33 mouse cellular contexts compared by ENCODE assay signal in genomic region chr14:41151220-41151898, GRCm38 (mm10). TPM values are rescaled to one million over a fixed set of nuclear protein-coding genes. Genes with fewer than 3 reads are reported as not detected.
DNase-seq lines count a peak whose midpoint lies in the region; ATAC-seq and TF ChIP-seq lines count a peak whose summit lies in the region.
"Had no signal": no experiment of that assay in that cellular context is flagged by ENCODE, and none has a peak within 500 bp of the region (broad histone marks: within the 10 kb centered on the region; RNA-seq: fewer than 3 reads in every experiment).

TSS of gene Mbl1 (plus strand) at chr14:41151458.

- peaks cover 13% of the 10 kb centered on the region for H3K79me2 ChIP-seq in liver, adult 2 months (ENCODE audit: control insufficient read depth, insufficient read depth, low read length)

- H3K27me3 ChIP-seq in liver, adult 2 months (ENCODE audit: control insufficient read depth, insufficient read depth, low read length): no peaks in the 10 kb centered on the region
- H3K27me3 ChIP-seq in liver, embryonic 16.5 days (ENCODE audit: control insufficient read depth, insufficient read depth, low read depth, low read length): no peaks in the 10 kb centered on the region
- H3K27me3 ChIP-seq: CH12.LX; embryonic facial prominence, embryonic 13.5 days; forebrain, embryonic 15.5 days; heart, embryonic 13.5 days; limb, embryonic 12.5 days; midbrain, embryonic 12.5 days; neural tube, embryonic 15.5 days had no signal

- H3K9ac ChIP-seq in liver, adult 2 months (ENCODE audit: low read depth, low read length): peak within 1 kb of the TSS; percentile 72
- no peak within 1 kb of the TSS; the same call in 1 of the 2 replicates for H3K9ac ChIP-seq in liver, embryonic 16.5 days (ENCODE audit: low read depth, low read length)
- H3K9ac ChIP-seq: embryonic facial prominence, embryonic 13.5 days; forebrain, embryonic 15.5 days; heart, embryonic 13.5 days; limb, embryonic 12.5 days; lung, embryonic 14.5 days; midbrain, embryonic 12.5 days; neural tube, embryonic 15.5 days had no signal

- H3K4me1 ChIP-seq in liver, adult 2 months (ENCODE audit: control insufficient read depth, insufficient read depth, low read length): peaks cover 15% of the 10 kb centered on the region
- no peaks in the 10 kb centered on the region for H3K4me1 ChIP-seq in liver, embryonic 16.5 days (ENCODE audit: control insufficient read depth, low read depth, low read length)
- H3K4me1 ChIP-seq: embryonic facial prominence, embryonic 13.5 days; forebrain, embryonic 15.5 days; heart, embryonic 13.5 days; limb, embryonic 12.5 days; midbrain, embryonic 12.5 days; neural tube, embryonic 15.5 days had no signal

- H3K9me3 ChIP-seq in liver, embryonic 16.5 days (replicated peaks; ENCODE audit: control insufficient read depth, low read length): no peaks in the 10 kb centered on the region
- H3K9me3 ChIP-seq: embryonic facial prominence, embryonic 13.5 days; forebrain, embryonic 15.5 days; G1E; heart, embryonic 13.5 days; limb, embryonic 12.5 days; midbrain, embryonic 12.5 days; neural tube, embryonic 15.5 days had no signal

- TF ChIP-seq POLR2A in liver, adult 2 months (IDR thresholded peaks at IDR 0.05; ENCODE audit: extremely low read depth, insufficient read depth, low read length): no peak

- 18% methylated on average over 7 of the region's 7 CpGs for WGBS in liver, adult 2 months
- WGBS in liver, embryonic 16.5 days (ENCODE audit: insufficient replicate concordance): 56% methylated on average over 7 of the region's 7 CpGs

- no peak for TF ChIP-seq CTCF in liver, adult 2 months (IDR thresholded peaks at IDR 0.05; ENCODE audit: low read depth, low read length)

- H3K4me2 ChIP-seq in liver, embryonic 16.5 days (ENCODE audit: low read depth, low read length): peak within 1 kb of the TSS; percentile 22
- H3K4me2 ChIP-seq: embryonic facial prominence, embryonic 13.5 days; forebrain, embryonic 15.5 days; heart, embryonic 13.5 days; limb, embryonic 12.5 days; lung, embryonic 14.5 days; midbrain, embryonic 12.5 days; neural tube, embryonic 15.5 days had no signal

- peaks cover 6% of the 10 kb centered on the region; the same call in 1 of the 2 replicates for H3K36me3 ChIP-seq in liver, adult 2 months (ENCODE audit: control insufficient read depth, insufficient read depth, low read length)
- H3K36me3 ChIP-seq in liver, embryonic 16.5 days (ENCODE audit: control insufficient read depth, insufficient read depth): no peaks in the 10 kb centered on the region
- H3K36me3 ChIP-seq: embryonic facial prominence, embryonic 13.5 days; forebrain, embryonic 15.5 days; G1E; heart, embryonic 13.5 days; limb, embryonic 12.5 days; midbrain, embryonic 12.5 days; neural tube, embryonic 15.5 days had no signal

- H3K4me3 ChIP-seq in liver, adult 2 months (ENCODE audit: insufficient read depth, low read depth, low read length): peak within 1 kb of the TSS; percentile 65
- peak within 1 kb of the TSS; percentile 38 for H3K4me3 ChIP-seq in liver, embryonic 16.5 days (ENCODE audit: low read depth, low read length)
- H3K4me3 ChIP-seq: embryonic facial prominence, embryonic 13.5 days; forebrain, embryonic 15.5 days; heart, embryonic 13.5 days; layer of hippocampus, adult 2 months; limb, embryonic 12.5 days; midbrain, embryonic 12.5 days; neural tube, embryonic 15.5 days had no signal

- DNase-seq in kidney, adult 11 months: peak; percentile 51
- no peak for DNase-seq in kidney, postnatal 4 days
- DNase-seq in kidney, postnatal 25 days: peak; percentile 29 to 46
- peak; percentile 94 for DNase-seq in liver, adult 2 months (ENCODE audit: extremely low read depth, low read depth, low spot score)
- no peak for DNase-seq in frontal cortex, postnatal 36 days (ENCODE audit: low spot score in 2 of 2)
- DNase-seq in urinary bladder, adult 18-20 months (ENCODE audit: low spot score in 2 of 2): no peak
- DNase-seq: adrenal gland, adult 2 months; B cell, adult 2 months; cerebellum, adult 2 months; cerebellum, postnatal 36 days; embryo, embryonic 11 days; gastrocnemius, postnatal 14 days; heart, adult 18-20 months; heart, postnatal 14 days; lung, embryonic 14.5 days; right cerebral cortex, postnatal 25 days; spleen, adult 18-20 months had no signal

- peak; percentile 89 for ATAC-seq in liver, embryonic 16.5 days (ENCODE audit: low read depth)
- ATAC-seq: forebrain, embryonic 15.5 days; hindbrain, postnatal 0 days; intestine, embryonic 16.5 days; Patski had no signal

- peak within 1 kb of the TSS; percentile 100 for H3K27ac ChIP-seq in liver, adult 2 months (replicated peaks; ENCODE audit: insufficient read depth, low read depth, low read length)
- peak within 1 kb of the TSS; percentile 53 for H3K27ac ChIP-seq in liver, embryonic 16.5 days (ENCODE audit: low read length)
- H3K27ac ChIP-seq: embryonic facial prominence, embryonic 13.5 days; forebrain, embryonic 15.5 days; heart, embryonic 13.5 days; hindbrain, postnatal 0 days; layer of hippocampus, adult 2 months; limb, embryonic 12.5 days; midbrain, embryonic 12.5 days; neural tube, embryonic 15.5 days had no signal

RNA-seq across cellular contexts. Expression of gene Mbl1, which starts in this region (rescaled TPM):
- 199 and 293 TPM in 2 replicates for total RNA-seq in liver, adult 2 months (2014; rRNA removed)
- 92.4 and 106 TPM in 2 replicates for polyA plus RNA-seq in liver, adult 2 months (2012; rRNA removed)
- polyA plus RNA-seq in liver, embryonic 16.5 days (2015; fragmentation: Nextera tagmentation; extraction: Ambion mirVana): 34.3 and 36.5 TPM in 2 replicates
- total RNA-seq: CH12.LX; gastrocnemius, postnatal 14 days; heart, adult 18-20 months; heart, postnatal 14 days; hindbrain, postnatal 0 days; layer of hippocampus, adult 2 months; left cerebral cortex, postnatal 14 days; megakaryocyte, adult 5-6 weeks had no signal
- polyA plus RNA-seq: adrenal gland, adult 2 months; cerebellum, adult 2 months; embryonic facial prominence, embryonic 13.5 days; forebrain, embryonic 15.5 days; G1E; heart, embryonic 13.5 days; hindbrain, embryonic 11.5 days; hindbrain, postnatal 0 days; limb, embryonic 12.5 days; lung, embryonic 14.5 days; midbrain, embryonic 12.5 days; neural tube, embryonic 15.5 days; Patski had no signal

Comparison
In these comparisons a context has a peak if more than half of its experiments do, and no peak if none do; other contexts are left out.
1. DNase-seq: peak in kidney, adult 11 months (single experiment), kidney, postnatal 25 days (2 of 2) and liver, adult 2 months (single experiment); none in kidney, postnatal 4 days (0 of 2), frontal cortex, postnatal 36 days (0 of 2) and urinary bladder, adult 18-20 months (0 of 2).